In the genomic region with DNA sequence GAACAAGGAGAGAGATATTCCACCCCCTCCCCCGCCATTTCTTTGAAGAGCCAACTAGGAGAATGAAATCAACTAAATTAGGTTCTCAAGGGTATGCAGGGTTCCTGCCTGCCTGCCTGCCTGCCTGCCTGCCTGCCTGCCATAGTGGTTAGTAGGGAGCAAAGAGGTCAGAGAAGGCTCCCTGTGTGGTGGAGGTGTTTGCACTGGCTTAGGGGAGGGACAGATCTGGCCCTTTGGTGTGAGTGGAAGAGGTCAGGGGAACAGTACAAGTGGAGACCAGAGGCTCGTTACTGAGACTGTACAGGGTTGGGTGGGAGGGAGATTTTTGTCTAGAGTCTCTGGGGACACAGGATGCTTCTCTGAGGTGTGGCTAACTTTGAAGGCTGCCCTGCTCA, we compare ENCODE assay signal across 13 mouse cellular contexts. TPM values are rescaled to one million over a fixed set of nuclear protein-coding genes. Genes with fewer than 3 reads are reported as not detected.
DNase-seq lines count a peak whose midpoint lies in the region; ATAC-seq and TF ChIP-seq lines count a peak whose summit lies in the region.
"Had no signal": no experiment of that assay in that cellular context is flagged by ENCODE, and none has a peak within 500 bp of the region (broad histone marks: within the 10 kb centered on the region; RNA-seq: fewer than 3 reads in every experiment).

No protein-coding gene starts in this region.

- TF ChIP-seq EP300 in liver, postnatal 0 days (IDR thresholded peaks at IDR 0.05; ENCODE audit: low read depth), result no peak

- peaks cover 59% of the 10 kb centered on the region for H3K4me1 ChIP-seq in heart, embryonic 13.5 days
- peaks cover 54% of the 10 kb centered on the region for H3K4me1 ChIP-seq in heart, embryonic 11.5 days (ENCODE audit: control insufficient read depth, insufficient read depth, low read length)
- H3K4me1 ChIP-seq in kidney, postnatal 0 days (replicated peaks; ENCODE audit: insufficient read depth, low read length), result peaks cover 45% of the 10 kb centered on the region
- H3K4me1 ChIP-seq in embryonic facial prominence, embryonic 15.5 days, result peaks cover 48% of the 10 kb centered on the region
- H3K4me1 ChIP-seq in liver, postnatal 0 days (ENCODE audit: insufficient read depth), result peaks cover 65% of the 10 kb centered on the region

- H3K36me3 ChIP-seq in heart, embryonic 13.5 days, result 0 out of 2 replicates have a peak, but pooled peaks cover 5% of the 10 kb centered on the region
- H3K36me3 ChIP-seq in heart, embryonic 11.5 days (ENCODE audit: control insufficient read depth, insufficient read depth, low read length), result no peaks in the 10 kb centered on the region
- H3K36me3 ChIP-seq in kidney, postnatal 0 days (ENCODE audit: insufficient read depth, low read length), result no peaks in the 10 kb centered on the region; the same call in 1 of the 2 replicates
- H3K36me3 ChIP-seq in embryonic facial prominence, embryonic 15.5 days, result no peaks in the 10 kb centered on the region
- 0 out of 2 replicates have a peak, but pooled peaks cover 4% of the 10 kb centered on the region for H3K36me3 ChIP-seq in liver, postnatal 0 days (replicated peaks; ENCODE audit: insufficient read depth, low read length)

- 54% methylated on average over 2 of the region's 2 CpGs for WGBS in heart, embryonic 13.5 days
- 54% methylated on average over 2 of the region's 2 CpGs for WGBS in heart, embryonic 11.5 days (ENCODE audit: insufficient replicate concordance)
- WGBS in kidney, postnatal 0 days, result 55% methylated on average over 2 of the region's 2 CpGs
- WGBS in embryonic facial prominence, embryonic 15.5 days, result 38% methylated on average over 2 of the region's 2 CpGs
- WGBS in liver, postnatal 0 days (ENCODE audit: insufficient replicate concordance), result 31% methylated on average over 2 of the region's 2 CpGs

- H3K4me3 ChIP-seq in heart, embryonic 13.5 days, result peak overlapping the region; percentile 88
- H3K4me3 ChIP-seq in heart, embryonic 11.5 days (ENCODE audit: low read depth, low read length), result no peak overlapping the region
- H3K4me3 ChIP-seq in kidney, postnatal 0 days (replicated peaks; ENCODE audit: low read depth, low read length), result no peak overlapping the region
- no peak overlapping the region for H3K4me3 ChIP-seq in embryonic facial prominence, embryonic 15.5 days (replicated peaks)
- peak overlapping the region; percentile 65 for H3K4me3 ChIP-seq in liver, postnatal 0 days (ENCODE audit: low read depth, low read length)

- no peaks in the 10 kb centered on the region for H3K9me3 ChIP-seq in heart, embryonic 13.5 days
- H3K9me3 ChIP-seq in heart, embryonic 11.5 days (replicated peaks; ENCODE audit: control insufficient read depth, low read length), result no peaks in the 10 kb centered on the region
- no peaks in the 10 kb centered on the region for H3K9me3 ChIP-seq in kidney, postnatal 0 days (replicated peaks; ENCODE audit: low read length)
- no peaks in the 10 kb centered on the region for H3K9me3 ChIP-seq in embryonic facial prominence, embryonic 15.5 days (replicated peaks)
- H3K9me3 ChIP-seq in liver, postnatal 0 days (ENCODE audit: low read length), result no peaks in the 10 kb centered on the region

- no peaks in the 10 kb centered on the region for H3K27me3 ChIP-seq in heart, embryonic 13.5 days (replicated peaks)
- H3K27me3 ChIP-seq in heart, embryonic 11.5 days (ENCODE audit: control insufficient read depth, insufficient read depth, low read length), result no peaks in the 10 kb centered on the region
- H3K27me3 ChIP-seq in kidney, postnatal 0 days (ENCODE audit: insufficient read depth, low read length), result no peaks in the 10 kb centered on the region
- H3K27me3 ChIP-seq in embryonic facial prominence, embryonic 15.5 days, result no peaks in the 10 kb centered on the region
- no peaks in the 10 kb centered on the region for H3K27me3 ChIP-seq in liver, postnatal 0 days (ENCODE audit: insufficient read depth, low read length)
- H3K27me3 ChIP-seq: Patski had no signal

- peak overlapping the region; percentile 99 for H3K4me2 ChIP-seq in heart, embryonic 13.5 days
- no peak overlapping the region; the same call in 1 of the 2 replicates for H3K4me2 ChIP-seq in heart, embryonic 11.5 days
- peak overlapping the region; percentile 95 for H3K4me2 ChIP-seq in kidney, postnatal 0 days (ENCODE audit: low read length)
- H3K4me2 ChIP-seq in embryonic facial prominence, embryonic 15.5 days (replicated peaks), result peak overlapping the region; percentile 97; the same call in 1 of the 2 replicates
- peak overlapping the region; percentile 92 for H3K4me2 ChIP-seq in liver, postnatal 0 days (ENCODE audit: low read depth, low read length)

- no peak for DNase-seq in kidney, postnatal 0 days (ENCODE audit: low spot score)
- no peak for DNase-seq in kidney, adult 11 months
- no peak for DNase-seq in liver, postnatal 0 days
- no peak for DNase-seq in ovary, postnatal 10 days (ENCODE audit: low spot score)
- DNase-seq in embryo, embryonic 9.5 days (ENCODE audit: extremely low spot score), result no peak
- DNase-seq: adrenal gland, adult 8-10 months; cerebellum, adult 11-12 months; right cerebral cortex, postnatal 4 days had no signal

- no peak for ATAC-seq in heart, embryonic 13.5 days (ENCODE audit: extremely low read depth, insufficient number of reproducible peaks, low FRiP score, low TSS enrichment)
- no peak for ATAC-seq in heart, embryonic 11.5 days (replicated peaks; ENCODE audit: insufficient number of reproducible peaks, low FRiP score, low TSS enrichment)
- no peak for ATAC-seq in kidney, postnatal 0 days (replicated peaks; ENCODE audit: low FRiP score, low read depth)
- ATAC-seq in embryonic facial prominence, embryonic 15.5 days (ENCODE audit: insufficient number of reproducible peaks, low FRiP score, low TSS enrichment, low read depth), result no peak
- ATAC-seq in liver, postnatal 0 days, result no peak
- ATAC-seq: Patski had no signal

- TF ChIP-seq CTCF in kidney, postnatal 0 days (IDR thresholded peaks at IDR 0.05; ENCODE audit: low read depth), result no peak
- TF ChIP-seq CTCF in liver, postnatal 0 days (IDR thresholded peaks at IDR 0.05; ENCODE audit: low read depth), result no peak

- H3K27ac ChIP-seq in heart, embryonic 13.5 days (replicated peaks), result no peak overlapping the region; the same call in 1 of the 2 replicates
- no peak overlapping the region for H3K27ac ChIP-seq in heart, embryonic 11.5 days (ENCODE audit: low read depth, low read length)
- H3K27ac ChIP-seq in kidney, postnatal 0 days, result peak overlapping the region; percentile 90
- no peak overlapping the region for H3K27ac ChIP-seq in embryonic facial prominence, embryonic 15.5 days (replicated peaks)
- H3K27ac ChIP-seq in liver, postnatal 0 days (ENCODE audit: low read depth), result peak overlapping the region; percentile 95

- H3K9ac ChIP-seq in heart, embryonic 13.5 days, result peak overlapping the region; percentile 91; the same call in 1 of the 2 replicates
- H3K9ac ChIP-seq in heart, embryonic 11.5 days (ENCODE audit: low read depth, low read length), result no peak overlapping the region
- peak overlapping the region; percentile 24; the same call in 1 of the 2 replicates for H3K9ac ChIP-seq in kidney, postnatal 0 days (ENCODE audit: low read depth, low read length)
- no peak overlapping the region for H3K9ac ChIP-seq in embryonic facial prominence, embryonic 15.5 days
- peak overlapping the region; percentile 77; the same call in 1 of the 2 replicates for H3K9ac ChIP-seq in liver, postnatal 0 days (replicated peaks)

RNA-seq across cellular contexts. Expression of a gene that starts 1.7 kb away (rescaled TPM):
- polyA plus RNA-seq in heart, embryonic 13.5 days (2015; fragmentation: Nextera tagmentation; extraction: Ambion mirVana), result 61.2 and 65.2 TPM in 2 replicates
- polyA plus RNA-seq in heart, embryonic 11.5 days (2014; fragmentation: Nextera tagmentation; extraction: Ambion mirVana), result 59.1 and 60.6 TPM in 2 replicates
- 122 and 127 TPM in 2 replicates for polyA plus RNA-seq in kidney, postnatal 0 days (2015; fragmentation: Nextera tagmentation; extraction: Ambion mirVana)
- 61.1 and 62.7 TPM in 2 replicates for polyA plus RNA-seq in embryonic facial prominence, embryonic 15.5 days (2015; fragmentation: Nextera tagmentation; extraction: Ambion mirVana)
- polyA plus RNA-seq in liver, postnatal 0 days (2015; fragmentation: Nextera tagmentation; extraction: Ambion mirVana), result 106 and 118 TPM in 2 replicates

RNA-seq across cellular contexts. Expression of a gene that starts 26.9 kb away (rescaled TPM):
- 89.0 and 91.2 TPM in 2 replicates for polyA plus RNA-seq in heart, embryonic 13.5 days (2015; fragmentation: Nextera tagmentation; extraction: Ambion mirVana)
- 71.9 and 73.7 TPM in 2 replicates for polyA plus RNA-seq in heart, embryonic 11.5 days (2014; fragmentation: Nextera tagmentation; extraction: Ambion mirVana)
- polyA plus RNA-seq in kidney, postnatal 0 days (2015; fragmentation: Nextera tagmentation; extraction: Ambion mirVana), result 71.3 and 77.0 TPM in 2 replicates
- 69.4 and 82.2 TPM in 2 replicates for polyA plus RNA-seq in embryonic facial prominence, embryonic 15.5 days (2015; fragmentation: Nextera tagmentation; extraction: Ambion mirVana)
- polyA plus RNA-seq in liver, postnatal 0 days (2015; fragmentation: Nextera tagmentation; extraction: Ambion mirVana), result 31.8 and 32.3 TPM in 2 replicates

RNA-seq across cellular contexts. Expression of a gene that starts 41.1 kb away (rescaled TPM):
- 0.98 and 1.5 TPM in 2 replicates for polyA plus RNA-seq in heart, embryonic 13.5 days (2015; fragmentation: Nextera tagmentation; extraction: Ambion mirVana)
- 0.99 and 1.6 TPM in 2 replicates for polyA plus RNA-seq in heart, embryonic 11.5 days (2014; fragmentation: Nextera tagmentation; extraction: Ambion mirVana)
- polyA plus RNA-seq in kidney, postnatal 0 days (2015; fragmentation: Nextera tagmentation; extraction: Ambion mirVana), result 0.50 and 0.60 TPM in 2 replicates
- 2.6 and 3.1 TPM in 2 replicates for polyA plus RNA-seq in embryonic facial prominence, embryonic 15.5 days (2015; fragmentation: Nextera tagmentation; extraction: Ambion mirVana)
- 0.13 and 0.15 TPM in 2 replicates for polyA plus RNA-seq in liver, postnatal 0 days (2015; fragmentation: Nextera tagmentation; extraction: Ambion mirVana)
- polyA plus RNA-seq: erythroblast, embryonic 14.5 days had no signal

RNA-seq across cellular contexts. Expression of a gene that starts 59.5 kb away (rescaled TPM):
- polyA plus RNA-seq in heart, embryonic 13.5 days (2015; fragmentation: Nextera tagmentation; extraction: Ambion mirVana), result 1.2 and 1.9 TPM in 2 replicates
- 0.68 and 0.86 TPM in 2 replicates for polyA plus RNA-seq in heart, embryonic 11.5 days (2014; fragmentation: Nextera tagmentation; extraction: Ambion mirVana)
- 41.8 and 44.8 TPM in 2 replicates for polyA plus RNA-seq in kidney, postnatal 0 days (2015; fragmentation: Nextera tagmentation; extraction: Ambion mirVana)
- polyA plus RNA-seq in embryonic facial prominence, embryonic 15.5 days (2015; fragmentation: Nextera tagmentation; extraction: Ambion mirVana), result 2.3 and 3.7 TPM in 2 replicates
- polyA plus RNA-seq in liver, postnatal 0 days (2015; fragmentation: Nextera tagmentation; extraction: Ambion mirVana), result 2.5 and 2.9 TPM in 2 replicates
- polyA plus RNA-seq: Patski had no signal

Comparison
In these comparisons a context has a peak if more than half of its experiments do, and no peak if none do; other contexts are left out.
1. H3K4me3 ChIP-seq: peak in heart, embryonic 13.5 days (single experiment) and liver, postnatal 0 days (single experiment); none in heart, embryonic 11.5 days (single experiment), kidney, postnatal 0 days (single experiment) and embryonic facial prominence, embryonic 15.5 days (single experiment).
2. H3K9ac ChIP-seq: peak in heart, embryonic 13.5 days (single experiment), kidney, postnatal 0 days (single experiment) and liver, postnatal 0 days (single experiment); none in heart, embryonic 11.5 days (single experiment) and embryonic facial prominence, embryonic 15.5 days (single experiment).
3. H3K27ac ChIP-seq: peak in kidney, postnatal 0 days (single experiment) and liver, postnatal 0 days (single experiment); none in heart, embryonic 13.5 days (single experiment), heart, embryonic 11.5 days (single experiment) and embryonic facial prominence, embryonic 15.5 days (single experiment).